Mouse (Mus musculus) myocyte (in vitro differentiated cells): ENCODE measurements around the gene Ccdc93. TPM values are rescaled to one million over a fixed set of nuclear protein-coding genes. Genes with fewer than 3 reads are reported as not detected.

Source experiments
- H3K27me3 ChIP-seq: one replicate; pipeline ENCODE4 v1.6.1; 2011; ENCODE audit not compliant: control insufficient read depth, insufficient read depth, insufficient read length
- H3K36me3 ChIP-seq: one replicate; pipeline ENCODE4 v1.6.1; 2011; ENCODE audit not compliant: control insufficient read depth, insufficient read depth
- H3K4me2 ChIP-seq: one replicate; pipeline ENCODE4 v1.6.1; 2011; ENCODE audit warnings: low read depth, control low read depth
- H3K4me3 ChIP-seq: one replicate; pipeline ENCODE4 v1.5.1; 2011; ENCODE audit warnings: mild to moderate bottlenecking, control low read depth, moderate library complexity
- H3K79me2 ChIP-seq: one replicate; pipeline ENCODE4 v1.6.1; 2011; ENCODE audit not compliant: control insufficient read depth, insufficient read depth
- H3ac ChIP-seq: one replicate; pipeline ENCODE4 v1.6.1; 2011; ENCODE audit not compliant: control insufficient read depth, insufficient read length
- CEBPB ChIP-seq: IDR thresholded peaks from 2 replicates; pipeline ENCODE4 v1.6.1; 2011; ENCODE audit warnings: mild to moderate bottlenecking, moderate library complexity; ENCODE audit not compliant: poor library complexity, insufficient read depth, severe bottlenecking
- E2F4 ChIP-seq: IDR thresholded peaks from one replicate; pipeline ENCODE4 v1.6.1; 2011; ENCODE audit warnings: mild to moderate bottlenecking, control low read depth, moderate library complexity; ENCODE audit not compliant: insufficient read depth
- MAX ChIP-seq: IDR thresholded peaks from one replicate; pipeline ENCODE4 v1.6.1; 2011; ENCODE audit warnings: low read depth, mild to moderate bottlenecking, control low read depth
- MYOD1 ChIP-seq, 3 experiments: IDR thresholded peaks; one replicate each; pipeline ENCODE4 v1.6.1; 2011; ENCODE audit warnings: control low read depth in 2 of 3, low read depth in 2 of 3, mild to moderate bottlenecking in 2 of 3, moderate library complexity in 1 of 3; ENCODE audit not compliant: insufficient read length in 2 of 3, control insufficient read depth in 1 of 3
- MYOG ChIP-seq, 3 experiments: IDR thresholded peaks; one replicate each; pipeline ENCODE4 v1.6.1; 2011; ENCODE audit warnings: control low read depth in 2 of 3, low read depth in 2 of 3, mild to moderate bottlenecking in 2 of 3; ENCODE audit not compliant: insufficient read length in 2 of 3, control insufficient read depth in 1 of 3, insufficient read depth in 1 of 3
- POLR2A ChIP-seq: IDR thresholded peaks from one replicate; pipeline ENCODE4 v1.6.1; 2011; ENCODE audit warnings: low read depth, mild to moderate bottlenecking, control low read depth, moderate library complexity; ENCODE audit not compliant: insufficient read length
- POLR2AphosphoS2 ChIP-seq: IDR thresholded peaks from one replicate; pipeline ENCODE4 v1.6.1; 2011; ENCODE audit warnings: low read depth, control low read depth; ENCODE audit not compliant: insufficient read length
- REST ChIP-seq: IDR thresholded peaks from one replicate; pipeline ENCODE4 v1.6.1; 2011; ENCODE audit warnings: mild to moderate bottlenecking, control low read depth, moderate library complexity; ENCODE audit not compliant: insufficient read depth, insufficient read length
- SRF ChIP-seq: IDR thresholded peaks from one replicate; pipeline ENCODE4 v1.6.1; 2011; ENCODE audit warnings: low read depth; ENCODE audit not compliant: control insufficient read depth, insufficient read length
- TCF12 ChIP-seq: IDR thresholded peaks from one replicate; pipeline ENCODE4 v1.6.1; 2011; ENCODE audit warnings: mild to moderate bottlenecking, control low read depth; ENCODE audit not compliant: poor library complexity, insufficient read depth, severe bottlenecking
- TCF3 ChIP-seq: IDR thresholded peaks from one replicate; pipeline ENCODE4 v1.6.1; 2011; ENCODE audit warnings: low read depth, control low read depth; ENCODE audit not compliant: insufficient read length
- USF1 ChIP-seq: IDR thresholded peaks from one replicate; pipeline ENCODE4 v1.6.1; 2011; ENCODE audit warnings: low read depth, mild to moderate bottlenecking, control low read depth, moderate library complexity
- polyA plus RNA-seq: library from polyadenylated mRNA; unstranded; fragments of >200 nt; fragmentation: generic; extraction: Trizol; gene quantifications from one replicate; pipeline ENCODE4 v1.2.1, GENCODE M21; 2012; ENCODE audit warnings: missing spikeins

Gene Ccdc93
- polyA plus RNA-seq, 1 experiment, result 5.2 TPM

DNA sequence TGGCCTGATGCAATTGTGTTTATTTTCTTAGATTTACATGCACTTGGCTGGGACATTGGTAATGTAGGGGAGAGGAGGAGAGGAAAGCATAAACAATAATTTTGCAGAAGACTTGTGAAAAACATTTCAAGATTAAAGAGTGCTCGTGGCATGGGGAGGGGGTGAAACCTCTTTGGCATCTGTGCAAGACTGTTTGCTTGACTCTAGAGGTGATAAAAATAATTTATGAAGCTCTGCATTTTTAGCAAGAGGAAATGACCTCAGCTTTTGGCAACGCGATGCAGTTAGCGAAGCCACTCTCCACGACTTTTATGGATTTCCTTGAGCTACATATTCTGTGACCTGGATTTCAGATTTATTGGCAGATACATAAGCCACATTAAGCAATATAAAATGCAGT, 36.1 kb upstream of the Ccdc93 start:
- H3K79me2 ChIP-seq, result no peaks in the 10 kb centered on the region
- H3ac ChIP-seq, result no peak overlapping the region
- no peaks in the 10 kb centered on the region for H3K27me3 ChIP-seq
- peak overlapping the region; percentile 66 for H3K4me2 ChIP-seq
- no peak overlapping the region for H3K4me3 ChIP-seq
- H3K36me3 ChIP-seq, result no peaks in the 10 kb centered on the region
- TF ChIP-seq USF1 (no peak), MYOD1 (IDR thresholded peaks at IDR 0.05; ENCODE audit: control insufficient read depth in 1 of 3, insufficient read length in 2 of 3, low read depth in 2 of 3) (no peak), MAX (no peak), CEBPB (0 out of 2 replicates have a peak, but pooled peaks have one; percentile 36)

- H3K4me3 ChIP-seq, result no peak overlapping the region
- H3K4me2 ChIP-seq, result no peak overlapping the region
- TF ChIP-seq POLR2A, result no peak
- TF ChIP-seq REST, result no peak
- no peak for TF ChIP-seq POLR2AphosphoS2
- TF ChIP-seq MAX, result no peak
- no peak for TF ChIP-seq MYOD1 (IDR thresholded peaks at IDR 0.05; ENCODE audit: control insufficient read depth in 1 of 3, insufficient read length in 2 of 3, low read depth in 2 of 3)
- TF ChIP-seq USF1, result no peak
- TF ChIP-seq TCF3, result no peak
- no peak for TF ChIP-seq E2F4
- TF ChIP-seq CEBPB, result no peak
- TF ChIP-seq SRF, result no peak
- TF ChIP-seq MYOG (IDR thresholded peaks at IDR 0.05; ENCODE audit: control insufficient read depth in 1 of 3, insufficient read depth in 1 of 3, insufficient read length in 2 of 3, low read depth in 2 of 3), result no peak
- no peak for TF ChIP-seq TCF12
- no peaks in the 10 kb centered on the region for H3K79me2 ChIP-seq
- H3K27me3 ChIP-seq, result no peaks in the 10 kb centered on the region
- H3K36me3 ChIP-seq, result no peaks in the 10 kb centered on the region
- H3ac ChIP-seq, result no peak overlapping the region
These were observed 34.3 kb upstream of the Ccdc93 start for GRCm38 (mm10) chr1:121396501-121396900.

DNA sequence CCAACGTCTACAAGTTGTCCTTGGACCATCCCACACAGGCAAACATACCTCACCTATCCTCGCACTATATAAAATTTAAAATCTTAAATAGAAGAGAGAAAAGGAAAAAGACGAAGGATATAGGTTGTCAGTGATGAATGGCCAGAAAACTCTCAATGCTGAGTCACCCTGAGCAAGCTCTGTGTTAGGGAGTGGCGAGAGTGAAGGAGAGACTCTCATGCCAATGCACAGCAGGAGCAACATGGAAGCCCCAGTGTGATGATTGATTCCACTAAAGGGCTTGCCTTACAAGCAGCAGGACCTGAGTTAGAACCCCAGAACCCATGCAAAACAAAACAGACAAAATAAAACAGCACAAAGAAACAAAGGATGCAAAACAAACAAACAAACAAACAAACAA, 32.6 kb upstream of the Ccdc93 start:
- Histone ChIP-seq H3ac (no peak overlapping the region), H3K4me3 (no peak overlapping the region), H3K27me3 (no peaks in the 10 kb centered on the region), H3K4me2 (peak overlapping the region; percentile 56), H3K36me3 (no peaks in the 10 kb centered on the region), H3K79me2 (no peaks in the 10 kb centered on the region)
- TF ChIP-seq USF1 (no peak), MYOD1 (IDR thresholded peaks at IDR 0.05; ENCODE audit: control insufficient read depth in 1 of 3, insufficient read length in 2 of 3, low read depth in 2 of 3) (no peak), SRF (no peak), TCF3 (no peak), MAX (no peak), CEBPB (no peak), TCF12 (no peak), MYOG (IDR thresholded peaks at IDR 0.05; ENCODE audit: control insufficient read depth in 1 of 3, insufficient read depth in 1 of 3, insufficient read length in 2 of 3, low read depth in 2 of 3) (no peak), REST (no peak), E2F4 (no peak), POLR2AphosphoS2 (no peak), POLR2A (no peak)

GRCm38 (mm10) chr1:121398986-121399881, 31.6 kb upstream of the Ccdc93 start:
- no peak overlapping the region for H3ac ChIP-seq
- H3K27me3 ChIP-seq, result no peaks in the 10 kb centered on the region
- H3K4me3 ChIP-seq, result no peak overlapping the region
- no peaks in the 10 kb centered on the region for H3K79me2 ChIP-seq
- TF ChIP-seq TCF12 (no peak), SRF (no peak), REST (no peak), E2F4 (no peak), MAX (no peak), MYOD1 (IDR thresholded peaks at IDR 0.05; ENCODE audit: control insufficient read depth in 1 of 3, insufficient read length in 2 of 3, low read depth in 2 of 3) (no peak), MYOG (IDR thresholded peaks at IDR 0.05; ENCODE audit: control insufficient read depth in 1 of 3, insufficient read depth in 1 of 3, insufficient read length in 2 of 3, low read depth in 2 of 3) (no peak), POLR2A (no peak)
- H3K4me2 ChIP-seq, result peak overlapping the region; percentile 56
- no peaks in the 10 kb centered on the region for H3K36me3 ChIP-seq

- no peaks in the 10 kb centered on the region for H3K79me2 ChIP-seq
- TF ChIP-seq USF1, result no peak
- no peak for TF ChIP-seq SRF
- no peak for TF ChIP-seq MAX
- no peak for TF ChIP-seq CEBPB
- TF ChIP-seq POLR2AphosphoS2, result no peak
- no peak for TF ChIP-seq POLR2A
- TF ChIP-seq TCF3, result no peak
- no peak for TF ChIP-seq MYOD1 (IDR thresholded peaks at IDR 0.05; ENCODE audit: control insufficient read depth in 1 of 3, insufficient read length in 2 of 3, low read depth in 2 of 3)
- no peak for TF ChIP-seq MYOG (IDR thresholded peaks at IDR 0.05; ENCODE audit: control insufficient read depth in 1 of 3, insufficient read depth in 1 of 3, insufficient read length in 2 of 3, low read depth in 2 of 3)
- no peak for TF ChIP-seq TCF12
- H3ac ChIP-seq, result no peak overlapping the region
- H3K27me3 ChIP-seq, result no peaks in the 10 kb centered on the region
- no peak overlapping the region for H3K4me3 ChIP-seq
- H3K36me3 ChIP-seq, result no peaks in the 10 kb centered on the region
- no peak overlapping the region for H3K4me2 ChIP-seq
These were observed 30.6 kb upstream of the Ccdc93 start for GRCm38 (mm10) chr1:121400243-121400642.
